Mouse (Mus musculus): Measurements from ENCODE around the gene Ccr9. TPM values are rescaled to one million over a fixed set of nuclear protein-coding genes. Genes with fewer than 3 reads are reported as not detected.
A peak's percentile ranks its signal among the peaks of the same experiment; 100 is the strongest.
"Not testable (repeated sequence)": the region's sequence is repeated elsewhere in the genome, so short reads cannot be mapped to it uniquely, and the experiment has no call there.

Ccr9 gene
- under 1 TPM; 0.09 to 0.11 TPM for total RNA-seq (2021)
- long read RNA-seq, experiment 1, result 0 reads
- long read RNA-seq, experiment 2, result 0 reads

GRCm38 (mm10) chr9:123678327-123679105 is at the start of gene Ccr9, which contains the start of gene Slc6a20a:
Gene Ccr9, plus strand, starts transcription at chr9:123678439.
Gene Slc6a20a, minus strand, starts transcription at chr9:123678885.
- peak; percentile 12 for DNase-seq

- no peak for DNase-seq
Measured at GRCm38 (mm10) chr9:123631666-123632065, 46.6 kb upstream of the Ccr9 start.

GRCm38 (mm10) chr9:123632281-123632680 is 46.0 kb upstream of the Ccr9 start, which contains the start of gene Slc6a20b:
Gene Slc6a20b, minus strand, starts transcription at chr9:123632565.
- no peak for DNase-seq

DNA sequence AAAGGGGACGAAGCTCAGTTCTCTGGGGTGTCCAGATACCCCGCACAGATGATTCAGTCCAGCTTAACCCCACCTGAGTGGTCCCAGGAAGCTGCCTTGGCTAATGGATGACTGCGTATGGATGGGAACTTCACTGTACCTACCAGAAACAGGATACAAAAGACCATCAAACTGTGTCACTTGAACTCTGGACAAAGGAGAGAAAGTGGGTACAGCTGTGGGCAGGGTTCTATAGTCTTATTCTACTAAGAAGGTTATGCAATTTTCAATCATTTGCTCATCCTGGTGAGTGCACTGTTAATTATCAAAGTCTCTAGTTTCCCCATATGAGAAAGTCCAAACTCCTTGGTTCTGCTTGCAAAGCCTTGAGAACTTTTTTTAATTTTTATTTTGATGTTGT is 45.2 kb upstream of the Ccr9 start:
- DNase-seq, result no peak

- DNase-seq, result no peak
Measured at GRCm38 (mm10) chr9:123636771-123637170, 41.5 kb upstream of the Ccr9 start.

DNA sequence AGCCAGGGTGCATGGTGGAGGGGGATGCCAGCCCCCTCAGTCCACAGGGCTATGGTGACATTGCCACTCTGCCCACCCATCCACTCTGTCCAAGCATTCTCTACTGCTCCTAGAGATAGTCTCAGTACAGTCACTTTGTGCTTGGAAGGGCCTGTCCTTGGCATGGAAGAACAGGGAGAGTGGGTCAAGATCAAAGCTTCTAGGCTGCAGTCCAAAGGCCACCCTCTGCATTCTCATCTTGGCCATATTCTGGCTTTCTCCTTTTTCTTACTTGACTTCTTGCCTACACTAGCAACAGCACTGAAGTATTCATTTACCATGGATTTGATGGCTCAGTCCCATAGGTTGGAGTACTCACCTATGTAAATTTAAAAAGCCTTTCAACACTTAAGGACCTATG is 40.0 kb upstream of the Ccr9 start:
- no peak for DNase-seq

DNA sequence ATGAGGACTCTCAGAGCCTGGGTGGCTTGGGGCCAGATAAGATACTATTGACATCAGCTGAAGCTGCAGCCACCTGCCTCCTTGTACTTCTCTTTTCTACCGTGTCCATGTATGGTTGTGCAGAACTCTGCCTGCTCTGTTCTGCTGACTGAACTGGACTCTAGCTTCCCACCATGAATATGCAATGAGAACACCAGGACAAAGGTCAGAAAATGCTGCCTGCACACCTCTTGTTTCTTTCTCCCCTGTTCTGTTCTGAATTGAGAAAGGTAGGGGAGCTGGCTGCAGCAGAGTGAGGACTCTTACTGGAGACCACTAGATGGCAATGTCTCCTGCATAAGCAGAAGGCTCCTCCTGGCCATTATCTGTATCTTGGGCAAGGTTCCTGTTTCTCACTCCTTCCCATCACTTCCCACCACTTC is 39.6 kb upstream of the Ccr9 start:
- DNase-seq, result no peak

DNA sequence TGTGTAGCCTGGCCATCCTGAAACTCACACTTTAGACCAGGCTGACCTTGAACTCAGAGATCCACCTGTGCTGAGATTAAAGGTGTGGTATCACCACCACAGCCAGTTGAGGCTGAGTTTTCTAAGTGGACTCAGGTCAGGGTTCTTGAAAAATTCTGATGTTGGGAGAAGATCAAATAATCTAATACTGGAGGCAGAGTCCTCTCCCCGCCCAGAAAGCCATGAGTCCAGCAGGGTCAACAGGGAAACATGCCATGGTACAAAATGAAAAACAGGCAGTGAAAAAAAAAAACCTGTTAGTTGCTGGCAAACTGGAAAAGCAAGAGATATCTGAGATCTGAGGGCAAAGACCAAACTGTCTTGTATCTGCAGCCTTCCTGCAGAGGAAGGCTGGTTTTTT is 38.1 kb upstream of the Ccr9 start:
- DNase-seq, result no peak

DNA sequence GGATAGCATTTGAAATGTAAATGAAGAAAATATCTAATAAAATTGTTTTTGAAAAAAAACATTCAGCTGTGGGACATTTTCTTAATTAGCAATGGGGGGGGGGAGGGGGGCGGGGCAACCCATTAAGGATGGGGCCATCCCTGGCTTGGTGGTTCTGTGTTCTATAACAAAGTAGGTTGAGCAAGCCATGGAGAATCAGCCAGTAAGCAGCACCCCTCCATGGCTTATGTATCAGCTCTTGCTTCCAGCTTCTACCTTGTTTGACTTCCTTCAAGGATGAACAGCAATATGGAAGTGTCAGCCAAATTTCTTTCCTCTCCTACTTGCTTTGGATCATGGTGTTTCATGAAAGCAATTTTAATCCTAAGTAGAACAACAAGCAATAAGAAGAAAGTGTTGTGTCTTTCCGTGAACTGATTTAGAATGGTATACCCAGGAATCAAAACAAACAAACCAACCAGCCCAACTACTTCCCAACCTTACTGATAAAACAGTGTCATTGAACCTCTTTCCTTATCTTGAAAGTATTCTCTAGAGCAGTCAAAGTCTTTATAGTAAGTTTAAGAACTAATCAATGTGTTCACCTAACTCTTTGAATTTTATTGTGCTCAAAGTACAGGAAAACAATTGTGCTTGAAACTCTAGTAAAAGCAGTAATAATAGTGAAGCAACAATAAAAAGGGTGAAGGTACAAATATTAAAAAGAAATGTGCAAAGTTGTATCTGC is 28.3 kb upstream of the Ccr9 start:
- DNase-seq, result no peak

DNA sequence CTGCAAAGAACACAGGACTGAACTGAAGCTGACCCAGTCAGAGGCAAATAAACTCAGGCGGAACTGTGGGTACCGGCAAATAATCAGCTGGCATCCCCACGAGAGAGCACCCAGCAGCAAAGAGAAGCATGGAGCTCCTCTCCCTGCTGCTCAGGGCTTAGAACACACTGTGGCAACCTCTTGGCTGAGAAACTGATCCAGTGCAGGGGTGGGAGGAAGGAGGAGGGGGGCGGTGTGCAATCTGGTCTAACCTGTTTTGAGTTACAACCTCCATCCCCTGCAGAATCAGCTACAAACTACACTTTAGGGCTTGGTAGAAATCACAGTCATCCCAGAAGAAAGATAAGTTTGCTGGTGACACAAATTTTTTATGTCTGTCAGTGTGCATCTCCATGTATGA is 26.9 kb upstream of the Ccr9 start:
- no peak for DNase-seq

DNA sequence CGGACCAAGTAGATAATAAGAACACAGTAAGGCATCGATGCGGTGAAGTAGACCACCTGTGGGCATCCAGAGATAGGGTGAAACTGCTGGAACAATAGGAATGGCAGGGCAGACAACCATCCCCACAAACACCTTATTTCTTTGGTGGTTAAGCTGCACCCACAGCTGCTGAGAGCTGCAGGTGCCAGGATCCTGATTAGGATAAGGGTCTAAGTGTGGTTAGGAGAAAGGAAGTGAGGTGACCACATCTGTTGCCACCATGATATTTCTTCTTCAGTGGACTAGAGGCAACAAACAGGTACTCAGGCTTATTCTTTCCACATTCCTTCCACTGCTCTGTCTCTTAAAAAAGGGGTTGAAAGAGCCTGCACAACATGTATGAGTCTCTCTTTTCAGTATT is 20.8 kb upstream of the Ccr9 start:
- DNase-seq, result no peak

DNA sequence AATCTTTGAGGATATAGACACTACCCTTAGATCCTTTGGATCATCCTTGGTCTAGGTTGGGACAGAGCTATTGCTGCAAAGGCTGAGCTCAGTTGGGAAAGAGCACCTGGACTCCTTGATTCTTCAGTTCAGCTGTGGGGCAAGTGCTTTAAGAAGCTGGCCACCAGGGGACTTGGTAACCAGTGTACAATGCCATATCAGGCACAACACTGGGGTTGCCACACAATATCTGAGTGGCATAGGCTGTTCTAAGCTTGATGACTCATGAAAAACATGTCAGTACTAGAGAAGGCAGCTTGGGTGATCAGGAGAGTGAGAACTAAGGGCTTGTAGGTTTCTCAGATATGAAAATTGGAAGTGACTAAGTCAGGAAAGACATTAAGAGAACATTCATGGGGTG is 19.3 kb upstream of the Ccr9 start:
- no peak for DNase-seq

DNA sequence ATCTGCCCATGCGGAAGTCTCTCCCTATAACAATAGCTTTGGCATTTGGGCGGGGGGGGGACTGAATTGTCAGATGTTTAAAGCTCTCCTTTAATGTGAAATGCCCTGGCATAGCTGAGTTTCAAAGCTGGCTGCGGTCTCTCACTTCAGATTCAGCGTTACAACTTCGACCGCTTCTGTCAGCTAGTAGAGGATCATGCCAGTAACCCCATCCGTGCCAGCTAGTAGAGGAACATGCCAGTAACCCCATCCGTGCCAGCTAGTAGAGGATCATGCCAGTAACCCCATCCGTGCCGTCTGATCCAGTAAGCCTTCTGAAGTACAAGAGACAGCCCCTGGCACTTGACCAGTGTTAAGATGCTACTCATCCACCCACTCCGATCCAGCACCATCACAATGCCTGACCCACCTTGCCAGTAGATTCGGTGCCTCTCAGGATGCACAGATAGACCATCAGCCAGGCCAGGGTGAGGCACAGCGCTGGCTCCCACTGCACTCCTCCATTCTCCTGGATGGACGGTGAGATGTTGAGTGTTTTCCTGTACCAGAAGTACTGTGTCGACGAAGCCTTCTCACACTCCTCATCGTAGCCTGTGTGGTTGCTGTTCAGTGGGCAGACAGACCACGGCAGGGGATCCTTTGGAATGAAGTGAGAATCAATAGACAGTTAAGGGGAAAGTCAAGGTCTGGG is 18.1 kb upstream of the Ccr9 start:
- DNase-seq, result not testable (repeated sequence)

- DNase-seq, result peak; percentile 47
Measured at GRCm38 (mm10) chr9:123665645-123666044, 12.6 kb upstream of the Ccr9 start.

DNA sequence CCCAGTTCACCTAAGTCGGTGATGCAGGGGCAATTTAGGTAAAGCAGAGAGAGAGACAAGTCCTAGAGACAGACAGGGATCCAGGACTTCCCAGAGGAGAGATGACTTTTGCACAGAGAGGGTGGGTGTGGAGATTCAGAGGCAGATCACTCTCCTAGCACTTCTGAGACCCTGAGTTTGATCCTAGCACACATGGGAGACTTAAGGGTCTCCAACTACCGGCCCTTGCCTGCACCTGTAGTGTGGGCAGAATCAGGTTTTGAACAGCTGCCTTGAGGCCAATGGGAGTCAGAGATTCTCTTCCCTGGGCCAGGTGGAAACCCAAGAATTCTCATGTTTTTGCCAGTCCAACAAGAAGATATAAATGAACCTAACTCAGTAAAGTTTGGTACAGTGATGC is 959 bp downstream of the Ccr9 start:
- no peak for DNase-seq

GRCm38 (mm10) chr9:123683704-123684103 is 5.5 kb downstream of the Ccr9 start:
- DNase-seq, result no peak

GRCm38 (mm10) chr9:123686206-123686605 is 8.0 kb downstream of the Ccr9 start:
- no peak for DNase-seq

GRCm38 (mm10) chr9:123688227-123688626 is 10.0 kb downstream of the Ccr9 start:
- DNase-seq, result no peak

- no peak for DNase-seq
Measured at GRCm38 (mm10) chr9:123695634-123696302, 17.5 kb downstream of the Ccr9 start.

DNA sequence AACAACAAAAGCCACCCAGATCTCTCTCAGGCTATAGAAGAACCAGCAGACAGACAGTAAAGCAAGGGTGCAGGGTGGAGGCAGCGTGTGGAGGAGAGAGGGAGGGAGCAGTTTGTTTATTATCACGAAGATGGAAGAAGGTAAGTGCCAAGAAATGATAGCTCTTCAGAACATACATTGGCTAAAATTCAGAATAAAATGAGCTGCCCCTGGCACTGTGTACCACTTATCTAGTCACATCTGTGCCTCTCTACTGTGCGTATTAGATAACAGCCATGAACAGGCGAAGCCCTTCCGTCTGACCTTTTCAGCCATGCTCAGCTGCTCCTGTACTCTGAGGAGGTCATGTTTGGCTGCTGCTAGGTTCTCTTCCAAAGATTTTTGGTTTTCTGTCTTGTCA is 23.6 kb downstream of the Ccr9 start:
- DNase-seq, result no peak

- no peak for DNase-seq
Measured at GRCm38 (mm10) chr9:123709226-123709625, 31.0 kb downstream of the Ccr9 start.

DNA sequence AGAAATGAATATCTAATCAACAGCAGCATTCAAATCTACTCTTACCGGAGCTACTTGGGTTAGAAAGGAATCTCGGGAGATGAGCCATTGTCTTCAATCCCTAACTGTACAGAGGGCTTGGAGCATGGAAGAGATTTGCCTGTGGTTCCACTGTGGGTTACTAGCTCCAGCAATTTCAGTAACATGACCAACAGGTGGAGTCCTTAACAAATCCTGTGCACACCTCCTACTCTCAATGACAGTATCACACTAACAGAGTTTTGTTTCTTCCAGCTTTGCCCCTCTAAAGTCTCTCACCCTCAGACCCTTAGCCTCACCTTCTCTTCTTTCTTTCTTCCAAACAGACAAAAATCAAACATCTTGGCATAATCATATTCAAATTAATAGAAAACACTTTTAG is 34.9 kb downstream of the Ccr9 start:
- no peak for DNase-seq
